Mouse (Mus musculus) bone marrow macrophage, adult 2 months (primary cell): ENCODE results near the gene Reep1.

Experiments
- CTCF ChIP-seq: IDR thresholded peaks from 2 replicates; pipeline ENCODE4 v1.5.1; 2012; ENCODE audit warnings: low read depth, mild to moderate bottlenecking, low read length, moderate library complexity
- POLR2A ChIP-seq: IDR thresholded peaks from 2 replicates; pipeline ENCODE4 v1.6.1; 2012; ENCODE audit warnings: mild to moderate bottlenecking, low read depth, low read length, borderline replicate concordance

- TF ChIP-seq CTCF (no peak), POLR2A (no peak)
Observed at GRCm38 (mm10) chr6:71801011-71801713, 93.8 kb downstream of the Reep1 start.
